Mouse (Mus musculus): Measurements from ENCODE around the gene Ppp1r35. TPM values are rescaled to one million over a fixed set of nuclear protein-coding genes. Genes with fewer than 3 reads are reported as not detected.

Gene Ppp1r35
- polyA plus RNA-seq, 1 experiment from 2014 or later, result 33.2 TPM

- H3K36me3 ChIP-seq, result peaks cover 36% of the 10 kb centered on the region
- no peaks in the 10 kb centered on the region for H3K9me3 ChIP-seq (replicated peaks)
- ATAC-seq (replicated peaks; ENCODE audit: low FRiP score), result peak; percentile 90
- WGBS, result under 1% methylated on average over 79 of the region's 79 CpGs
- H3K27ac ChIP-seq, result peak overlapping the region; percentile 98
- peak overlapping the region; percentile 92 for H3K4me3 ChIP-seq (replicated peaks)
- H3K4me1 ChIP-seq, result peaks cover 47% of the 10 kb centered on the region
- H3K9ac ChIP-seq, result peak overlapping the region; percentile 92
- H3K4me2 ChIP-seq, result peak overlapping the region; percentile 90
- no peaks in the 10 kb centered on the region for H3K27me3 ChIP-seq
Measured at GRCm38 (mm10) chr5:137786109-137786942, 7.7 kb downstream of the Ppp1r35 start.

DNA sequence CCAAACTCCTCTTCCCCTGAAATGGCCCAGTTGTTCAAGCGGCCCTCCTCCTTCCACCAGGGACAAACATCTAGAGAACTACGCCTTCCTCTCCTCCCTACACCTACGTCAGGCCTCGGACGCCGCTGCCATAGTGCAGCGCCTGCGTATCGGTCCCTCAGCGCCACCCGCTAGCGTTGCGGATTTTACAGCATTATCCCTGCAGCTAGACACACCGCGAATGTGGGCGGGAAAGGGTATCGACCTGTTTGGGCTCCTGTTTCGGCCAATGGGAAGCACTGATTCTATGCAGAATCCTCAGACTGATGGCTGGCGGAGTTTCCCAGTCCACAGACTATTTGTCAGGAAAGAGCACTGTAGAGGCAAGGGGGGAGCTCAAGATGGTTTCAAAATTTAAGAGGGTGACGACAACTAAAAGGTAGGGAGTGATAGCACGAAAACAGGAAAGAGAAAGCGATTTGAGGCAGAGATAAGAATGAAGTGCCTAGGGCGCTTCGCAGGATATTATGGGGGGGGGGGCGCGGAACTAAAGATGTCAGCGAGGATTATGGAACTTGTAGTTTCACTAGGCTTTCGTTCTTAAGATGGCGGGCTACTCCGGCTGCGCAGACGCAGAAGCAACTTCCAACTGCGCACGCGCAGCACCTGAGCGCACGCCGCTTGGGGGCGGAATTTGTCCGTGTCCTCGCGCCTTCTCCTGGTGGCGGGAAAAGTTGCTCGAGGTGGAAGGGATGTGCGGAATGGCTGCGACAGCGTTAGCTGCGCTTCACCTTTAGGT lies 8.7 kb downstream of the Ppp1r35 start, which contains the start of the genes Mepce and Zcwpw1:
Gene Mepce, minus strand, starts transcription at position 505 of the 778 bp plus-strand sequence.
Gene Zcwpw1, plus strand, starts transcription at position 648 of the 778 bp plus-strand sequence.
- peak; percentile 71 for ATAC-seq (replicated peaks; ENCODE audit: low FRiP score)
- H3K27me3 ChIP-seq, result no peaks in the 10 kb centered on the region

GRCm38 (mm10) chr5:137788171-137788570 lies 9.5 kb downstream of the Ppp1r35 start:
- peak overlapping the region; percentile 92 for H3K4me3 ChIP-seq (replicated peaks)
- H3K9ac ChIP-seq, result 0 out of 2 replicates have a peak overlapping the region, but pooled peaks have one; percentile 5
- WGBS, result 72% methylated on average over 24 of the region's 24 CpGs
- peaks cover 18% of the 10 kb centered on the region for H3K36me3 ChIP-seq
- no peak for ATAC-seq (replicated peaks; ENCODE audit: low FRiP score)
- peaks cover 30% of the 10 kb centered on the region for H3K4me1 ChIP-seq
- no peaks in the 10 kb centered on the region for H3K9me3 ChIP-seq (replicated peaks)
- peak overlapping the region; percentile 97; the same call in 1 of the 2 replicates for H3K27ac ChIP-seq
- H3K4me2 ChIP-seq, result peak overlapping the region; percentile 90
- H3K27me3 ChIP-seq, result no peaks in the 10 kb centered on the region

More for the DNA sequence above, 8.7 kb downstream of the Ppp1r35 start, which contains the start of the genes Mepce and Zcwpw1:
- under 1% methylated on average over 48 of the region's 48 CpGs for WGBS
- peaks cover 26% of the 10 kb centered on the region for H3K36me3 ChIP-seq
- H3K9ac ChIP-seq, result peak within 1 kb of the TSS; percentile 92
- peaks cover 38% of the 10 kb centered on the region for H3K4me1 ChIP-seq
- peak within 1 kb of the TSS; percentile 90 for H3K4me2 ChIP-seq
- H3K27ac ChIP-seq, result peak within 1 kb of the TSS; percentile 98
- peak within 1 kb of the TSS; percentile 92 for H3K4me3 ChIP-seq (replicated peaks)
- H3K9me3 ChIP-seq (replicated peaks), result no peaks in the 10 kb centered on the region

- no peak for ATAC-seq (replicated peaks; ENCODE audit: low FRiP score)
- H3K27ac ChIP-seq, result no peak overlapping the region
- no peak overlapping the region for H3K4me2 ChIP-seq
- H3K9me3 ChIP-seq (replicated peaks), result no peaks in the 10 kb centered on the region
- no peak overlapping the region for H3K9ac ChIP-seq
- H3K4me1 ChIP-seq, result peaks cover 21% of the 10 kb centered on the region
- no peaks in the 10 kb centered on the region for H3K27me3 ChIP-seq
- H3K4me3 ChIP-seq (replicated peaks), result no peak overlapping the region
- peaks cover 9% of the 10 kb centered on the region for H3K36me3 ChIP-seq
- 97% methylated on average over 2 of the region's 2 CpGs for WGBS
Measured at GRCm38 (mm10) chr5:137788946-137789531, 10.4 kb downstream of the Ppp1r35 start.

GRCm38 (mm10) chr5:137791553-137791952 lies 12.9 kb downstream of the Ppp1r35 start:
- H3K4me3 ChIP-seq (replicated peaks), result no peak overlapping the region

GRCm38 (mm10) chr5:137796606-137797005 lies 18.0 kb downstream of the Ppp1r35 start:
- H3K27ac ChIP-seq, result no peak overlapping the region
- H3K9ac ChIP-seq, result no peak overlapping the region
- no peak overlapping the region for H3K4me3 ChIP-seq (replicated peaks)
- H3K4me1 ChIP-seq, result no peaks in the 10 kb centered on the region
- no peaks in the 10 kb centered on the region for H3K9me3 ChIP-seq (replicated peaks)
- WGBS, result 69% methylated on average over 3 of the region's 3 CpGs
- no peaks in the 10 kb centered on the region for H3K27me3 ChIP-seq
- H3K36me3 ChIP-seq, result no peaks in the 10 kb centered on the region
- no peak for ATAC-seq (replicated peaks; ENCODE audit: low FRiP score)
- H3K4me2 ChIP-seq, result no peak overlapping the region

More at GRCm38 (mm10) chr5:137791553-137791952, 12.9 kb downstream of the Ppp1r35 start:
- Histone ChIP-seq H3K4me1 (peaks cover 7% of the 10 kb centered on the region), H3K27ac (no peak overlapping the region), H3K4me2 (no peak overlapping the region), H3K9me3 (replicated peaks) (no peaks in the 10 kb centered on the region), H3K27me3 (no peaks in the 10 kb centered on the region), H3K9ac (no peak overlapping the region), H3K36me3 (no peaks in the 10 kb centered on the region)
- ATAC-seq (replicated peaks; ENCODE audit: low FRiP score), result no peak

- Histone ChIP-seq H3K4me2 (no peak overlapping the region), H3K4me1 (no peaks in the 10 kb centered on the region), H3K9me3 (replicated peaks) (no peaks in the 10 kb centered on the region), H3K9ac (no peak overlapping the region), H3K27me3 (no peaks in the 10 kb centered on the region), H3K27ac (no peak overlapping the region), H3K36me3 (no peaks in the 10 kb centered on the region), H3K4me3 (replicated peaks) (no peak overlapping the region)
- ATAC-seq (replicated peaks; ENCODE audit: low FRiP score), result no peak
- 82% methylated on average over 3 of the region's 3 CpGs for WGBS
Measured at GRCm38 (mm10) chr5:137800917-137801316, 22.3 kb downstream of the Ppp1r35 start.

DNA sequence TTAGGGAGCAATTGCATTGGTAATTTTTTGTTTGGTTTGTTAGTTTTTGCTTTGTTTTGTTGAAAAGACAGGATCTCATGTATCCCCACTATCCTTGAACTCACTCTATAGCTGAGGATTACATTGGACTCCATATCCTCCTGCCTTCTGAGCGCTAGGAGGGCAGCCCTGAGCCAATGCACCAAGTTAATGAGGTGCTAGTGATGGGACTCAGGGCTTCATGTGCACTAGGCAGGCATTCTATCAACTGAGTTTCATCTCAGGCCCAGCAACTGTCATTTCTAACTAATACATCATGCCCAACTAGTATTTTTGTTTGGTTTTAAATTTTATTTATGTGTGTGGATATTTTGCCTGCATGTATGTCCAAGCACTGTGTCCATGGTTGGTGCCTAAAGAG lies 27.5 kb downstream of the Ppp1r35 start:
- no peak overlapping the region for H3K4me3 ChIP-seq (replicated peaks)
- H3K9ac ChIP-seq, result no peak overlapping the region
- H3K4me2 ChIP-seq, result no peak overlapping the region
- no peak for ATAC-seq (replicated peaks; ENCODE audit: low FRiP score)
- H3K9me3 ChIP-seq (replicated peaks), result no peaks in the 10 kb centered on the region
- no peaks in the 10 kb centered on the region for H3K4me1 ChIP-seq
- no peak overlapping the region for H3K27ac ChIP-seq
- no peaks in the 10 kb centered on the region for H3K27me3 ChIP-seq
- 82% methylated on average over 1 of the region's 1 CpGs for WGBS
- H3K36me3 ChIP-seq, result no peaks in the 10 kb centered on the region

- Histone ChIP-seq H3K9me3 (replicated peaks) (no peaks in the 10 kb centered on the region), H3K4me1 (no peaks in the 10 kb centered on the region), H3K4me3 (replicated peaks) (no peak overlapping the region), H3K27me3 (no peaks in the 10 kb centered on the region), H3K36me3 (0 out of 2 replicates have a peak, but pooled peaks cover 6% of the 10 kb centered on the region), H3K9ac (no peak overlapping the region), H3K4me2 (no peak overlapping the region), H3K27ac (no peak overlapping the region)
- ATAC-seq (replicated peaks; ENCODE audit: low FRiP score), result no peak
- WGBS, result 89% methylated on average over 5 of the region's 5 CpGs
Measured at GRCm38 (mm10) chr5:137808316-137808715, 29.7 kb downstream of the Ppp1r35 start.

- H3K36me3 ChIP-seq, result no peaks in the 10 kb centered on the region
- H3K27me3 ChIP-seq, result no peaks in the 10 kb centered on the region
- WGBS, result 72% methylated on average over 4 of the region's 4 CpGs
- H3K4me1 ChIP-seq, result no peaks in the 10 kb centered on the region
- no peaks in the 10 kb centered on the region for H3K9me3 ChIP-seq (replicated peaks)
- no peak overlapping the region for H3K9ac ChIP-seq
- H3K27ac ChIP-seq, result no peak overlapping the region
- H3K4me3 ChIP-seq (replicated peaks), result no peak overlapping the region
- no peak for ATAC-seq (replicated peaks; ENCODE audit: low FRiP score)
- no peak overlapping the region for H3K4me2 ChIP-seq
Measured at GRCm38 (mm10) chr5:137817466-137818222, 39.0 kb downstream of the Ppp1r35 start.

- H3K4me1 ChIP-seq, result no peaks in the 10 kb centered on the region
- ATAC-seq (replicated peaks; ENCODE audit: low FRiP score), result no peak
- no peak overlapping the region for H3K9ac ChIP-seq
- H3K9me3 ChIP-seq (replicated peaks), result no peaks in the 10 kb centered on the region
- no peaks in the 10 kb centered on the region for H3K36me3 ChIP-seq
- H3K27me3 ChIP-seq, result no peaks in the 10 kb centered on the region
- H3K4me3 ChIP-seq (replicated peaks), result no peak overlapping the region
- H3K27ac ChIP-seq, result no peak overlapping the region
- 72% methylated on average over 4 of the region's 4 CpGs for WGBS
- no peak overlapping the region for H3K4me2 ChIP-seq
Measured at GRCm38 (mm10) chr5:137822126-137822525, 43.5 kb downstream of the Ppp1r35 start.

Measured in kidney, embryonic 15.5 days (tissue).